Mouse (Mus musculus) NIH3T3 (cell line): ENCODE data around the gene Tspear.
"Not testable (repeated sequence)": the region's sequence is repeated elsewhere in the genome, so short reads cannot be mapped to it uniquely, and the experiment has no call there.

Source experiments
- DNase-seq: peaks from one replicate; pipeline ENCODE4 v3.0.0-alpha.2; 2012; ENCODE audit warnings: low read depth

The Tspear gene

DNA sequence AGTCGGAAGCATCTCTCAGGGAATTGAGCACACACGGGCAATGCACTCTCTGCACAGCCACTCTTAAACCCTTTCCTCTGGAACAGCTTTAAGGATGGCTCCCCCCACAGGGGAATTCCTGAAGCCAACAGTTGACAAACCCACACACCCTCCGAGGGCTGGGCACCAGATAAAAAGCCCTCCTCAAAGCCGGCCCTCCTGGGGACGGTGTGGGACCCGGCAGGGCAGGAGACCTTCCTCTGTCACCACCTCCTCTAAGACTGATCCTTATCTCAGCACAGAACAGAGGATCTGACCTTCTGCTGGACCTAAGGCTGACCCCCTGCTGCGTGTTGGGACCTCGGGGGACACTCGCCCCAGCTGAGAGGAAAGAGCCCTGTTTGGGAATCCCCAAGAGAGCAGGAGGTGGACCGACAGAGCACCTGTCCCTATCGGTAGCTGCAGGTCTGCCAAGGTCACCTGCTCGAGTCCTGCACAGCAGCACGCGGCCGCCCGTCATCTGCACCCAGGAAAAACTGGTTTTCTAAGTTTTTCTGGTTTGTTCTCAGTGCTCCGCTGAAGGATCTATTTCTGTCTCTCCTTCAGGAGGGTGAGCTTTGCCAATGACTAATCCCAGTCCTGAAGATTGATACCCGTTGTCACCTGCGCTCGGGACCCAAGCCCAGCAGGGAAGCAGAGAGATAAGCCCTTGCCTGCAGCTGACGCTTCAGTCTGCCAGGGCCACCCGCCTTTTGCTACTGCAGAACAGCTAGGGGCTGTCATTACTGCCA is at the start of gene Tspear:
Gene Tspear, plus strand, starts transcription at position 675 of the 770 bp plus-strand sequence.
- no peak for DNase-seq

DNA sequence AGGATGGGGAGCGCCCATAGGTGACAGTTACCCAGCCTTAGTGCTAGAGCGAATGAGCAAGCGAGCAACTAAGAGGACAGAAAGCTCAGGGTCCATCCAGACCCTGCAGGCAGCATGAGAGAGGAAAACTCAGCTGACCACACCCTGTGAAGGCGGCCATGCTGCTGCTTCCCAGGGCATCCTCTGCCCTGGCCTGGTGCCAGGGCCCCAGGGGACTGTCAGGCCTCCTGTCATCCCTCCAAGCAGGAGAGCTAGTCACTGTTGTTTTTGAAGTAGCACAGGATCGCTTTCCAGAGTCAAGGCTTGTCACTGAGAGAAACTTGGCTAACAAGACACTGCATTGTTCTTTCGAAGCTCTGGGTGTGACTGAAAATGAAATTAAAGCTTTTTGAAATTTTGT is 47.4 kb upstream of the Tspear start:
- DNase-seq, result no peak

DNA sequence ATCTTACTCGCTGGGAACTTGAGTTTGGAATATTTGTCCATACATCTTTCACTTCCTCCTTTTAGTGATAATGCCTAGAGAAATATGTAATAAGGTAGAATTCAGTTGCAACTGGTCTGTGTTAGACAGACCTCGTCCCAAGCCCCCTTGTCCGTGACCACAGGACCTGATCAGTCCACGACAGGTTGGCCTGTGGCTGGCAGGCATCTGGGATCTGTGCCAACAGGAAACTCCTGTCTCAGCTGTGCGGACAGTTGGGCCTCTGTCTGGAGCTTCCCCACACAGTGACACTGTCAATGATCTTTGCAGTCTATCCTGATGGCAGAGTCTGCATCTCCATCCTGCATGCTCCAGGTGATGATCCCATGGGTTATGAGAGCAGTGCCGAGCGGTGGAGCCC is 43.2 kb upstream of the Tspear start:
- no peak for DNase-seq

DNA sequence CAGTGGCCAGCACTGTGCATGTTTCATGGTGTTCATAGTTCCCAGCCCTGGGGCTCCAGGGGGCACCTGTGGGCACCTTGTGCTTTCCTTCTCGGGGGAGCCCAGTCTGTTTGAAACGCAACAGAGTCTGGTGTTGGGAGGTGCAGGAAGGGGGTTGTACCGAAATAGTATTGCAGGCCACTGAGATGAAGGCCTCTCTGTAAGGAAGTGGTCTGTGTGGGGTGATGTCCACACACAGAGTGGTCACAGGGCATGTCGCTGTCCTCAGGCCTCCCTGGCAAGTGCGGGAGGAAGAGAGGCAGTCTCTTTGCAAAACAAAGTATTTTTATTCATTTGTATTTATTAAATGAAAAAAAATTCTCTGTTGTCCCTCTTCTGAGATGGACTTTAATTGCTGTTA is 40.8 kb upstream of the Tspear start:
- DNase-seq, result no peak

DNA sequence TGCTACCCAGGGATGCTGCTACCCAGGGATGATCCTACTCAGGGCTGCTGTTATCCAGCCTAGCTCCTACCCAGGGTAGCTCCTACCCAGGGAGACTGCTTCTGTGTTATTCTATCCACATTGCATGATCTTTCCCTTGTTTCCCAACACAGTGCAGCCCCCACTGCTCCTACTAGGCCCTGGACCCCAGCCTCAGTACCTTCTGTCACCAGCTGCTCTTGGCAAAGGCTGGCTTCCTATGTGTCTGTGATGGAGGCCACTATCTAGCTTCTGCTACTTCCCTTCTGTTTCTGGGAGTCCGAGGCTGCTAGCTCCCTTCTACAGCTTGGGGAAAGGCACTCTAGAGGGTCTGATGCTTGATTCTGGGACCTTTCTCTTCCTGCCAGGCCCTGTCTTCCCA is 38.9 kb upstream of the Tspear start:
- DNase-seq, result no peak

DNA sequence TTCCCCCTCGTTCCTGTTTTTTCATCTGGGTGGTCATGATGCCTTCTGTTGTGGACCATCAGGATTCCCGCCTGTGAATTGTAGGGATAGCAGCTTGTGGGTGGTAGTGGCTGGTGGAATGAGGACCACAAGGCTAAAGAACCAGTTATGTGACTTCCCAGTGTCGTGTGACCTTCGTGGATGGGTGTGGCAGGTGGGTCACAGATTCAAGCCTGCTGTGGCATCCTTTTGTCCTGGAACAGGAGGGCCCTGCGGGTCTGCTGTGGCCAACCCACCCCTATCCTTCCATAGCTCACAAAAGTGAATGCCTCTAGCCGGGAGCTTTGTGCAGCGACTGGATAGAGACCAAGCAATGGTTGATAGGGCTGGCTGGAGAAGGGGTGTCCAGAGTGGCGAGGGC is 38.5 kb upstream of the Tspear start:
- DNase-seq, result no peak

DNA sequence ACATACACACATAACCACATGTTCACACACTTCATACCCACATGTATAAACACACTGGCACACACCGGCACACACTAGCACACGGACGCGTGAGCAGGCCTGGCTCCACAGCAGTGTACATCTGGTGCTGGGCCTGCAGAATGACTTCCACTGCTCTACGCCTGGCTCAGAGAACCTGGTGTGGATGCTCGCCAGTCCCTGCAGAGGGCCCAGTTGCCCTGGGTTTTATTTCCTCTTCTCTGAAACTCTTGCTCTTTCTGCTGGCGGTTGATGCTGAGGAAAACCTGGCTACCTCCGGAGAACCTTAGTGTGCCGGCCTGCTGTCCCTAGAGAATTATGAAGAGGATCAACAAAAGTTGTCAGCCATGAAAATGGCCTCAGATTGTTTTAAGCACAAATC is 34.3 kb upstream of the Tspear start:
- no peak for DNase-seq

DNA sequence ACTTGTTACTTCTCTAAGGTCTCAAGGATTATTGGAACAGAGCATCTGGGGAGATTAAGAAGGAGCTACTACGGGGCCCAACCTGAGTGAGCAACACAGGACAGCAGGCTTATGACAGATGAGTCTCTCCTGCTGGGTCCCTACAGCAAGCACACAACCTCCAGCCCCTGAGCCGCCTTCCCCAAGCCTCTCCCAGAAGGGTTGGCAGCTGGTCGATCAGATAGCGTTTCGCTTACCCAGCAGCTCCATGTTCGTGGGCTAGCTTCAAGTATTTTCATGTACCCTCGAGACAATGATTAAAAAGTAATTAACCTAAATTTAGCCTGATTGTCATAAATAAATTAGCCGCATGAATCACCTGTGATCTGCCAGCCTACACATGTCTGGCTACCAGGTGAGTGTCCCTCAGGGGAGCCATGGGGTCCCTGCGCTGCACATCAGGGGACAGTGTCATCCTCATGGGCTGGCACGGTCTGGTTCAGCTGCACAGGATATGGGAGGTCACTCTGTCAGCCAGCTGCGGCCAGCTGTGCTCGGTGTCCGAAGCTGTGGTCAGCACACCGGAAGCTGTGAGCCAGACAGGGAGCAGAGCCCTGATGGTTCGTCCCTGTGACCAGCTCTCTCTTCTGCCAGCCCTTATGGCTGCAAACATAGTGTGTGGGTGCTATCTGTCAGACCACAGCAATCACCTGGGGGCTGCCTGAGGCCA is 27.9 kb upstream of the Tspear start:
- no peak for DNase-seq

DNA sequence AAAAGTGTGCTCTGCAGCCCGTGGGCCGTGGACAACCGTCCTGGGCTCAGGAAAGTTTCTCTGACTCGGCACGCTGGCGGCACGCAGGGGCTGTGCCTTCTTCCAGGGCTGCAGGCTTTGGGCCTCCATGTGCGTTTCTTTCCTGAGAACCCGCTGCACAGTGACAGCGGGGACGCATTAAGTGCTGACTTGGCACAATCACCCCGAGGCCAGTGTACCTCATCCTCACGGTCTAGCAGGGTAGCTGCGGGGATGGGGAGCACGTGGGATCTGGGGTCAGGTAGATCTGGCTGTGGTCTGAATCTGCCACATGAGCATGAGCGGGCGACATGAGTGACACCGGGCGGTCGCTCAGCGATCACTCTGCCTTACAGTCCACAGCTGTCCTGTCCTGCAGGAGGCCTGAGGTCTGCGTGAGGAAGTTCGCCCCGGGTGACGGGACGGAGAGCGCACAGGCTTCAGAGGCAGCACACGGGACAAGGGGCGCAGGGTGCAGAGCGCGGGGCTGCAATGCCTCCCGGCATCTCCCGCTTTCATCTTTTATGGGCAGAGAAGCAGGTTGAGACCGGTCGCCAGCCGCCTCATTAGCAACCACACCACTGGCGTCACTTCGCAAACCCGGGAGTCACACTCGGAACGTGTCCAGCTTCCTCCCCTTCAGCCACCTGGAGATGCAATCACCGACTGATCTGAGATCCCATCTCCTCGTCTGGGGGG is 22.3 kb upstream of the Tspear start:
- DNase-seq, result no peak

DNA sequence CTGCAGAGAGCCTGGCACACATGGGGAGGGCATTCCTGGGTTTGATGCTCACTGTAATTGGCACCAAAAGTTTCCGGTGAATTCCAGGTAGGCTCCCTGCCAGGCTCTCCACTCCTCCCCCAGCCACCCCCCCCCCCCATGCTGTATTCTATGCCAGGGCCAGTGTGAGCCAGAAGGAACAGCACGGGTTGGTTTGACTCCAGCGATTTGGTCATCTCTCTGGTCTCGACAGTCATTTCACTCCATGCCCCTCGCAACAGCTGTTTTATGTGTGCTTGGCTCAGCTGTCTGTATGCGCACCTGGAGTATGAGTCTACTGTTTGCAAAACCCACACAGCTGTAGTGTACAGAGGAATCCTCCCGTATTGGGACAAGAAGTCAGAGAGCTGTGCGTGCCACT is 20.0 kb upstream of the Tspear start:
- DNase-seq, result peak; percentile 33

DNA sequence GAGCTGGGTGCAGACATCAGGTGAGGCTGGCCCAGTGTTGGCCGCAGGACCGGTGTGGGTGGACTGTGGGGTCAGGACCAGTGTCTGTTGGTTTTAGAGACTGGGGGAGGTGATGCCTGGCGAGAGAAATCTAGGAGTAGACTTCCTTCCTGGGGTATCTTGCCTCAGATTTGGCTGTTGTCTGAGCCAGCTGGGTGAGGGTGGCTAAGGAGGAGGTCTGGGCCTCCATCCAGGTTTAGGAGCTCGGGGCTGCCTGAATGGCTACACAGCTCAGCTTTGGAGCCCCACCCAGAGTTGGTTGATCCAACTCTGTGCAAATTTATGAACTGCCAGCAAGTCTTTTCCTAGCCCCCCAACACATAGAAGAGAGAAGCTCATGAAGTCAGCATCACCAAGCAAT is 19.0 kb upstream of the Tspear start:
- DNase-seq, result peak; percentile 56

DNA sequence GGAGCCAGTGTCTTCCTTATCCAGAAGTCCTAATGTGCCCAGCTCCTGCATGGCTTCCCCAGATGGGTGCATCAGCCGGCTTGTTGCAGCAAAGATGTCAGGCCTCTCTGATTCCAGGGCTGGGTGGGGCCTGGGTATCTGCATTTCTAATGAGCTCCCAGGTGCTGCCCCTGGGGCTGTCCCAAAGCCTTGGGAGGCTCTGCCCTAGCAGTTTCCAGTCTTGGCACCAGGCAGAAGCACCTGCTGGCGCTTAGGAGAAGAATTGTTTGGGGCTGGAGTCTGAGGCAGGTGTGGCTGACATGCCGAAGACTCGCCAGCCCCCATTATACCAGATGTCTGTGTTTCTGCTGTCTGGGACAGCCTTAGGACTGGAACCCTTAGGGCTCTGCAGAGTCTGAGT is 15.7 kb upstream of the Tspear start:
- no peak for DNase-seq

DNA sequence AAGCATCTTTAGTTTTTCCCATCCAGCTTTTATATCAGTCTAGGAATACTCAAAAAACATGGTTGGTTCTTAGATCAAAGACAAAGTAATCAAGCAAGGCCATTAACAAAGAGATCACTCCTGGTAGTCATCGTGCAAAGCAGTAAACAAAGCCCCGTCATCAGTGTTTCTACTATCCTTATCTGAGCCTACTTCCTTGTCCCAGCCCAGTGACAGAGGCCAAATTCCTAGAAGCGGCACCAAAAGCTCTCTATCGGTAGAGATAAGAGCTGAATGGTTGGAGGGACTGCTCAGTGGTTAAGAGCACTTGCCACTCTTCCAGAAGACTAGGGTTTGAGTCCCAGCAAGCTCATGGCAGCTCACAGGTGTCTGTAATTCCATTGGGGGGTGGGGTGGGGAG is 14.8 kb upstream of the Tspear start:
- no peak for DNase-seq

DNA sequence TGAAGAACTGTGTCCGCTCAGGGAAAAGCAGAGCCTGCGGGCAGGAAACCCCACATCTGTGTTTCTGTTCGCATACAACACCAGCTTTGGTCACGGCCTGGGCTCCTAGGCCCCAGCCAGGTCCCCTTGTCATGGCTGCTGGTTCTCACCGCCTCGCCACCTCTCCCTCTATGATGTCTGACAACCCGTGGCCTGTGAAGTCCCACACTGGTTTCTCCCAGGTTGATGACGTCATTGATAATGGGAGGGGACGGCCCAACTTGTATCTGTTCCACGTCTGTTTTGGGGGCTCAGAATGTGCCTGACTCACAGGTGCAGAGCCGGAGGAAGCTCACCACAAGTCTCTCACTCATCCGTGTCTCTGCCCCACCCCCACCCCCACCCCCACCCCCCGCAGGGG is 12.6 kb upstream of the Tspear start:
- DNase-seq, result no peak

DNA sequence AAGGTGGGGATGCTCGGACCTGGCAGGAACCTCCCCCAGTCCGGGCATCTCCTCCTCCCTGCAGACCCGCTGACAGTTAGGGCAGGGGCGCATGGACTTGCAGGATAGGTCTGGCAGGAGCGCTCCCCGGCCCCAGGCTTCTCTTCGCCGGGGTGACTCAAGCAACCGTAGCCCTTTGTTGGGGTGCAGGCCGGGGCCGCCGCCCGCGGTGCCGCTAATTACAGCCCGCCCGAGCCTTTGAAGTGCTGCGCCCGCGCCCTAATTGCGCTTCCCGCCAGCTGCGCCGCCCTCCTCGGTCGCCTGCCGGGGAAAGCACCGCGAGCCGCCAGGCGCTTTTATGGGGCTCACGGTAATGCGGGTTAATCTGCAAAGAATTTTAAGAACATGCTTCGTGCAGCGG is 8.8 kb upstream of the Tspear start:
- DNase-seq, result no peak

DNA sequence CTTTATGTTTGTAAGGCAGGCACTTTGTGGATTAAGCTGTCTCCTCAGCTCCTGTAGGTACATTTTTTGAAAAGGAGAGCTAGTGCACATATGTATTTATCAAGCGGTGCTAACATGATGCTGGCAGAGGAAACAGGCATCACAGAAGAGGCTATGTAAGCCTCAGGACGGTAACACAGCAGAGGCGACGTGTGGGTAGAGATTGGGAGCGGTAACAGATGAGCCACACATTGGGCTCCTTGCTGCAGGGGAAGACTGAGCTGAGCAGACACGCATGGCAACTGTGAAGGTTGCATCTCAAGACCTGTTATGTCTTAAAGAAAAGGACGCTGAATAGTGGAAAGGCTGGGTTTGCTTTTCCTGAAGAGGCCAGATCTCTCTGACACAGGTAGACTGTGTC is 3.4 kb upstream of the Tspear start:
- DNase-seq, result no peak

DNA sequence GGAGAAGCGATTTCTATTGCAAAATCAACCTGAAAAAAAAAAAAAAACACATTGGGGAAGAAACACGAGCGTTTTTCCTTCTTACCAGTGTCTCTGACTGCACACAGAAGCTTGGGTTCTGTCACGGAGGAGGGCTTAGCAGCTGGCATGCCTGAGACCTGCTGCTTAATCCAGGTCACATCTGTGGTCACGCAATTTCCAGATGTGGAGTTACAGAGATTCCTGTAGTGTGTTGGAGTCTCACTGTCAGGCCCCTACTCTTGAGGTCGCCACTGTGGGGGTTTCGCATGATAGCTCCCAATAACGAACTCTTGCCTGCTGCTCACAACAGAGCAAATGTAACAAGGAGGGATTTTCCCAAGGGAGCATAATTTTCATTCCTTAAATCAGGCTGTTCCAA is 2.2 kb upstream of the Tspear start:
- DNase-seq, result no peak

DNA sequence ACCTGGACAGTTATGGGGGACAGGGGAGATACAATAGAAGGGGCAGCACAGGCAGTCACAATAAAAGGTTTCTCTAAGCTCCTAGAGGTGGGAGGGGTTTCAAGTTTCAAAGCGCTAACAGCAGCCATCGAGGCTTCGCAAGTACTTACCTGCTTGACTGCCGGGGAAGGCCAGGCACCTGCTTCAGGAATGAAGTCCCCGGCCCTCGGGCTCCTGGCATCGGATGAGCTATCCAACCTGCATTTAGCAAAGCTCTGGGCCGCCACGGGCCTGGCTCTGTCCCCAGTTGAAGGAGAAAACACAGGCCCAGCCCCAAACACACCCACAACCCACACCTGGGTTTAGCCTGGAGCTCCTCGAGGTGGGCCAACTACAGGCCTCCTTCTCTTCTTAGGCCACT is 652 bp downstream of the Tspear start:
- DNase-seq, result no peak

DNA sequence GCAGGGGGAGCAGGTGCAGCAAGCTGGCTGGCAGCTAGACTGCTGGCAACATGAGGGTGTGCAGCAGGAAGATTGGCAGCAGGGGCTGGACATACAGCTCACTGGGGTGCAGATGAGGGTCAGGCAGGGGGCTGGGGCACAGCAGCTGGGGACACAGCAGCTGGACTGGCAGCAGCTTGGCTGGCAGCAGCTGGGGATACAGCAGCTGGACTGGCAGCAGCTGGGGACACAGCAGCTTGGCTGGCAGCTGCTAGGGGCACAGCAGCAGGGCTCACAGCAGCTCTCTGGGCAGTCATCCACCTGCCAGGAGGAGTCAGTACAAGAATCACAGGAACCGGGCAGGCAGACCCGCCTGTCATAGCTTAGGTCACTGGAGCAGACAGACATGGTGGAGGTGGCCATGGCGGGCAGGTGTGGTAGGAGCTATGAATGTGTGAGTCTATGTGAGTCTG is 4.0 kb downstream of the Tspear start, which contains the start of gene Gm19402:
Gene Gm19402, minus strand, starts transcription at position 402 of the 452 bp plus-strand sequence.
- not testable (repeated sequence) for DNase-seq

DNA sequence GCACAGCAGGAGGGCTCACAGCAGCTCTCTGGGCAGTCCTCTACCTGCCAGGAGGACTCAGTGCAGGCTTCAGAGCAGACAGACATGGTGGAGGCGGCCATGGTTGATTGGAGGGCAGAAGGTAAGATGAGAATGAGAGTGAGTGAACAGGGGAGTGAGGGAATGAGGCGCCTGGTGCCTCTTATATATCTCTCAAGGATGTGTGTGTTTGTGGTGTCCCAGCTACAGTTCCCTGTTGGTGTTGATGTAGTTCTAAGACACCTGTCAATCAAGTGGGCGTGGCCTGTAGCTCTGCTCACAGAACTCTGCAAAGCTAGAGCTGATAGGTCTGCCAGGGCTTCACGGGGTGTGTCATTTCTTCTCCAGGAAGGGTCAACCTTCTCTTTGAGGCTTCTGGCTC is 10.8 kb downstream of the Tspear start, which contains the start of gene Gm9508:
Gene Gm9508, minus strand, starts transcription at position 101 of the 400 bp plus-strand sequence.
- DNase-seq, result no peak

DNA sequence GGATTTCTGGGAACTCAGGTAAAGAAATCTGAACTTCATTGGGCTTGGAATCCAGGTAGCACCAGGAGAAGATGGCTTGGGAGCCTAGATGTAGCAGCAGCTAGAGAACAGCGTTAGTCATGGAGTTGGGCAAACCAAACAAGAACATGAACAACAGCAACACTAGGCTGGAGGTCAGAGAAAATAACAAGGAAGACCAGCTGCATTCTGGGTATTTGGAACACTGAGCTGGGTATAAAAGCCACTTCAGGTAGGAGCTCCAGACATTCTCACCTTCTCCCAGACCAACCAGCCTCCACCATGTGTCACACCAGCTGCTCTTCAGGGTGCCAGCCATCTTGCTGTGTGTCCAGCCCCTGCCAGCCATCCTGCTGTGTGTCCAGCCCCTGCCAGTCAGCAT is 20.0 kb downstream of the Tspear start, which contains the start of gene Gm10272:
Gene Gm10272, plus strand, starts transcription at position 301 of the 400 bp plus-strand sequence.
- no peak for DNase-seq

DNA sequence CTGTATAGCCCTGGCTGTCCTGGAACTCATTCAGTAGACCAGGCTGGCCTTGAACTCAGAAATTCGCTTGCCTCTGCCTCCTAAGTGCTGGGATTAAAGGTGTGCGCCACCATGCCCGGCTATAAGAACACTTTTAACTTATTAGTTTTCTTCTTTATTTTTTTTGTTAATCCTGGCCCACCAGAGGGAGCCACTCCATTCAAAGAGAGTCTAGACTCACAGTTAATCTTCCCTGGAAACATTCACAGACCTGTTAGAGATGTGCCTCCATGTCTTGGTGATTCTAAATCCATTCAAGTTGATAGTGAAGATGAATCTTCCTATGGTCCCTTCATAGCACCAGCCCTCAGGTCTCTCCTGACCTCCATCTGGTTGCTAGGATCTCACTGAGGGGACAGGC is 23.5 kb downstream of the Tspear start:
- DNase-seq, result peak; percentile 32

DNA sequence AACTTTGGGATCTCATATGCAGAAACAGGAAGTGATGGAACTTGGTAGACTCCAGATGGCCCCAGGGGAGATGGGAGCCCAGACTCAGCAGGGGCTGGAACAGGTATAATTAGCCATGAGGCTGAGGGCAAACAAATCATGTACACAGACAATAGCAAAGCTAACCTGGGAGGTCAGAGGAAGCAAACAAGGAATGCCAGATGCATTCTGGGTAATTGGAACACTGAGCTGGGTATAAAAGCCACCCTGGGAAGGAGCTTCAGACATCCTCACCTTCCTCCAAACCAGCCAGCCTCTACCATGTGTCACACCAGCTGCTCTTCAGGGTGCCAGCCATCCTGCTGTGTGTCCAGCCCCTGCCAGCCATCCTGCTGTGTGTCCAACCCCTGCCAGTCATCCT is 24.8 kb downstream of the Tspear start, which contains the start of gene Gm10024:
Gene Gm10024, plus strand, starts transcription at position 301 of the 400 bp plus-strand sequence.
- not testable (repeated sequence) for DNase-seq
